Comparison of ENCODE assay signal across 9 mouse cellular contexts in the genomic region with DNA sequence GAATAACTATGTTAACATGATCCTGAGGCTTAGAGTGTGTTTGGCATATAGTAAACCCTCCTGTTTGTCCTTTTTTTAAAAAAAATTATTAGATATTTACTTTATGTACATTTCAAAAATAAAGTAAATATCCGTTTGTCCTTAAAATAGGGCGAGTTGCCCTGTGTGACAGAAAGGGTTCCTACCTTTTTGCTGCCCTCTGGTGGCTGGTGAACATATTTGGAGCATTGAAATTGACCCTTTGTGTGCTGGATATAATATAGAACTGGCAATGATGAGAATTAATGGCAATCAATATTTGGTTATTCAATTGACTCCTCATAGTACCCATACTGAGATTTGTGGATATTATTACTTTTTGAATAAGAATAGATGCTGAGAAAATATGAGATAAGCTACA.
DNase-seq lines count a peak whose midpoint lies in the region; TF ChIP-seq lines count a peak whose summit lies in the region.
"Had no signal": no experiment of that assay in that cellular context is flagged by ENCODE, and none has a peak within 500 bp of the region (broad histone marks: within the 10 kb centered on the region; RNA-seq: fewer than 3 reads in every experiment).

No protein-coding gene starts in this region.

- H3K9me3 ChIP-seq in heart, embryonic 10.5 days, result no peaks in the 10 kb centered on the region
- H3K9me3 ChIP-seq: embryonic facial prominence, embryonic 12.5 days had no signal

- no peaks in the 10 kb centered on the region for H3K4me1 ChIP-seq in heart, embryonic 10.5 days
- no peaks in the 10 kb centered on the region for H3K4me1 ChIP-seq in thymus, adult 2 months (replicated peaks; ENCODE audit: control insufficient read depth, insufficient read depth, low read length)

- no peak overlapping the region for H3K4me3 ChIP-seq in heart, embryonic 10.5 days
- no peak overlapping the region for H3K4me3 ChIP-seq in thymus, adult 2 months (ENCODE audit: control insufficient read depth, insufficient read depth, low read length)
- H3K4me3 ChIP-seq: embryonic facial prominence, embryonic 12.5 days had no signal

- 15% methylated on average over 2 of the region's 2 CpGs for WGBS in heart, embryonic 10.5 days
- WGBS in thymus, adult 2 months, result 6% methylated on average over 2 of the region's 2 CpGs

- peak; percentile 21 for DNase-seq in heart, adult 8-10 months (ENCODE audit: low spot score)
- no peak for DNase-seq in heart, embryonic 10.5 days (ENCODE audit: low spot score)
- peak; percentile 15 for DNase-seq in thymus, adult 2 months
- DNase-seq in thymus, postnatal 10 days (ENCODE audit: low spot score in 2 of 2), result no peak
- DNase-seq in c-Kit-positive CD71-negative TER-119-negative erythroid progenitor cells, embryonic 14.5 days (ENCODE audit: low read depth), result peak; percentile 23
- peak; percentile 17 for DNase-seq in induced T-regulatory cell, adult 2 months (ENCODE audit: low read depth)
- DNase-seq in retina, embryonic 14.5 days (ENCODE audit: low spot score), result peak; percentile 75
- no peak for DNase-seq in urinary bladder, adult 2 months (ENCODE audit: low spot score)

- no peaks in the 10 kb centered on the region for H3K27me3 ChIP-seq in heart, embryonic 10.5 days (ENCODE audit: insufficient read depth, poor library complexity, severe bottlenecking)
- no peaks in the 10 kb centered on the region for H3K27me3 ChIP-seq in thymus, adult 2 months (ENCODE audit: control insufficient read depth, insufficient read depth, low read length)
- H3K27me3 ChIP-seq: embryonic facial prominence, embryonic 12.5 days had no signal

- H3K27ac ChIP-seq in heart, embryonic 10.5 days, result no peak overlapping the region
- no peak overlapping the region for H3K27ac ChIP-seq in thymus, adult 2 months (ENCODE audit: control insufficient read depth, insufficient read depth, low read length)
- H3K27ac ChIP-seq: embryonic facial prominence, embryonic 12.5 days had no signal

- H3K36me3 ChIP-seq in heart, embryonic 10.5 days, result no peaks in the 10 kb centered on the region
- H3K36me3 ChIP-seq in thymus, adult 2 months (ENCODE audit: control insufficient read depth, insufficient read depth, low read length), result no peaks in the 10 kb centered on the region
- H3K36me3 ChIP-seq: embryonic facial prominence, embryonic 12.5 days had no signal

- no peak for TF ChIP-seq POLR2A in thymus, adult 2 months (IDR thresholded peaks at IDR 0.05; ENCODE audit: control insufficient read depth, extremely low read depth, insufficient read depth, low read length, poor library complexity)

- TF ChIP-seq CTCF in thymus, adult 2 months (IDR thresholded peaks at IDR 0.05; ENCODE audit: borderline replicate concordance, control insufficient read depth, extremely low read depth, insufficient read depth, low read length, poor library complexity), result no peak

Comparison
In these comparisons a context has a peak if more than half of its experiments do, and no peak if none do; other contexts are left out.
1. DNase-seq: peak in heart, adult 8-10 months (single experiment), thymus, adult 2 months (single experiment), c-Kit-positive CD71-negative TER-119-negative erythroid progenitor cells, embryonic 14.5 days (single experiment), induced T-regulatory cell, adult 2 months (single experiment) and retina, embryonic 14.5 days (single experiment); none in heart, embryonic 10.5 days (single experiment), thymus, postnatal 10 days (0 of 2) and urinary bladder, adult 2 months (single experiment).